Mouse (Mus musculus) CH12.LX (cell line): ENCODE measurements around the gene Rims3. TPM values are rescaled to one million over a fixed set of nuclear protein-coding genes. Genes with fewer than 3 reads are reported as not detected.

ENCODE experiments used
- DNase-seq: peaks from one replicate; pipeline ENCODE4 v3.0.0-alpha.2; 2013; ENCODE audit errors: extremely low read depth
- H3K27ac ChIP-seq: 2 replicates; pipeline ENCODE4 v1.5.1; 2012; ENCODE audit warnings: low read depth, mild to moderate bottlenecking, control low read depth, moderate library complexity; ENCODE audit not compliant: insufficient read depth
- H3K27me3 ChIP-seq: replicated peaks from 2 replicates; pipeline ENCODE3; 2012; ENCODE audit warnings: inconsistent platforms
- H3K36me3 ChIP-seq, 2 experiments: replicated peaks in 1 of 2; 2 replicates each; pipeline versions ENCODE3 to v1.6.1; 2012; ENCODE audit warnings: inconsistent platforms in 1 of 2, low read length in 1 of 2, mild to moderate bottlenecking in 1 of 2, mixed read lengths in 1 of 2, moderate library complexity in 1 of 2; ENCODE audit not compliant: control insufficient read depth in 1 of 2, insufficient read depth in 1 of 2
- H3K4me1 ChIP-seq, 2 experiments: 2 replicates each; pipeline ENCODE4 v1.6.1; 2012; ENCODE audit warnings: inconsistent platforms in 1 of 2, moderate library complexity in 1 of 2; ENCODE audit not compliant: insufficient read depth in 2 of 2, control insufficient read depth in 1 of 2
- H3K4me2 ChIP-seq: 2 replicates; pipeline ENCODE4 v1.6.1; 2012; ENCODE audit warnings: low read depth, mild to moderate bottlenecking, control low read depth; ENCODE audit not compliant: poor library complexity, insufficient read depth, severe bottlenecking
- H3K4me3 ChIP-seq, 3 experiments: fragments of 150-350 bp in 1 of 3; sonication (generic) in 1 of 3; replicated peaks in 1 of 3; 2 replicates each; pipeline versions ENCODE3 to v1.5.1; 2011 to 2012; ENCODE audit warnings: low read depth in 2 of 3, low read length in 2 of 3, mild to moderate bottlenecking in 2 of 3, moderate library complexity in 2 of 3, control low read depth in 1 of 3, improper control_type of control experiment in 1 of 3, inconsistent platforms in 1 of 3, mixed read lengths in 1 of 3; ENCODE audit not compliant: poor library complexity in 1 of 3
- H3K79me2 ChIP-seq: replicated peaks from 2 replicates; pipeline ENCODE4 v1.6.1; 2012; ENCODE audit warnings: mild to moderate bottlenecking, moderate library complexity; ENCODE audit not compliant: control insufficient read depth, poor library complexity, insufficient read depth, severe bottlenecking; ENCODE audit errors: extremely low read depth
- H3K9ac ChIP-seq: 2 replicates; pipeline ENCODE4 v1.6.1; 2012; ENCODE audit warnings: low read depth, mild to moderate bottlenecking, control low read depth, moderate library complexity; ENCODE audit not compliant: insufficient read depth
- H3K9me3 ChIP-seq: replicated peaks from 2 replicates; pipeline ENCODE3; 2012; ENCODE audit warnings: low read length, inconsistent platforms, mixed read lengths
- CHD2 ChIP-seq: IDR thresholded peaks from 2 replicates; pipeline ENCODE4 v1.6.1; 2011; ENCODE audit warnings: low read length, improper control_type of control experiment
- CTCF ChIP-seq, 2 experiments: IDR thresholded peaks in 1 of 2; conservative IDR thresholded peaks in 1 of 2; 2 replicates each; pipeline ENCODE4 v1.5.1; 2011 to 2012; ENCODE audit warnings: low read depth in 2 of 2, low read length in 2 of 2, improper control_type of control experiment in 1 of 2, inconsistent platforms in 1 of 2, mild to moderate bottlenecking in 1 of 2, moderate library complexity in 1 of 2
- E2F4 ChIP-seq: IDR thresholded peaks from 2 replicates; pipeline ENCODE4 v1.6.1; 2011; ENCODE audit warnings: low read depth, low read length, improper control_type of control experiment; ENCODE audit not compliant: insufficient replicate concordance
- ELF1 ChIP-seq: IDR thresholded peaks from 2 replicates; pipeline ENCODE4 v1.6.1; 2014; ENCODE audit warnings: low read depth, mild to moderate bottlenecking, inconsistent platforms, low read length, improper control_type of control experiment
- ETS1 ChIP-seq: conservative IDR thresholded peaks from 2 replicates; pipeline ENCODE4 v1.6.1; 2012; ENCODE audit warnings: low read depth, mild to moderate bottlenecking, inconsistent platforms, low read length, improper control_type of control experiment, moderate library complexity
- HCFC1 ChIP-seq: IDR thresholded peaks from 2 replicates; pipeline ENCODE4 v1.6.1; 2012; ENCODE audit warnings: low read depth, mild to moderate bottlenecking, inconsistent platforms, low read length, improper control_type of control experiment
- IRF4 ChIP-seq: IDR thresholded peaks from 2 replicates; pipeline ENCODE4 v1.6.1; 2014; ENCODE audit warnings: low read depth, mild to moderate bottlenecking, inconsistent platforms, low read length, improper control_type of control experiment
- KAT2A ChIP-seq: IDR thresholded peaks from 2 replicates; pipeline ENCODE4 v1.6.1; 2012; ENCODE audit warnings: low read length, improper control_type of control experiment, inconsistent platforms; ENCODE audit not compliant: insufficient replicate concordance
- MAX ChIP-seq: IDR thresholded peaks from 2 replicates; pipeline ENCODE4 v1.6.1; 2011; ENCODE audit warnings: low read length, improper control_type of control experiment
- NELFE ChIP-seq: IDR thresholded peaks from 2 replicates; pipeline ENCODE4 v1.6.1; 2011; ENCODE audit warnings: low read depth, low read length, improper control_type of control experiment
- PAX5 ChIP-seq: IDR thresholded peaks from 2 replicates; pipeline ENCODE4 v1.6.1; 2012; ENCODE audit warnings: low read length, inconsistent platforms, mixed read lengths
- POLR2A ChIP-seq: IDR thresholded peaks from 2 replicates; pipeline ENCODE4 v1.6.1; 2011; ENCODE audit warnings: low read depth, mild to moderate bottlenecking, improper control_type of control experiment, low read length
- RAD21 ChIP-seq: IDR thresholded peaks from 2 replicates; pipeline ENCODE4 v1.6.1; 2011; ENCODE audit warnings: low read depth, mild to moderate bottlenecking, low read length, improper control_type of control experiment, moderate library complexity
- RCOR1 ChIP-seq: conservative IDR thresholded peaks from 2 replicates; pipeline ENCODE4 v1.6.1; 2012; ENCODE audit warnings: low read depth, mild to moderate bottlenecking, inconsistent platforms, low read length, improper control_type of control experiment
- SIN3A ChIP-seq: IDR thresholded peaks from 2 replicates; pipeline ENCODE4 v1.6.1; 2012; ENCODE audit warnings: low read length, improper control_type of control experiment, inconsistent platforms
- UBTF ChIP-seq: IDR thresholded peaks from 2 replicates; pipeline ENCODE4 v1.6.1; 2012; ENCODE audit warnings: low read depth, mild to moderate bottlenecking, inconsistent platforms, low read length, improper control_type of control experiment, moderate library complexity
- USF1 ChIP-seq: IDR thresholded peaks from 2 replicates; pipeline ENCODE4 v1.6.1; 2014; ENCODE audit warnings: low read depth, mild to moderate bottlenecking, inconsistent platforms, low read length, improper control_type of control experiment
- USF2 ChIP-seq: conservative IDR thresholded peaks from 2 replicates; pipeline ENCODE4 v1.6.1; 2011; ENCODE audit warnings: low read depth, low read length, improper control_type of control experiment
- ZKSCAN1 ChIP-seq: IDR thresholded peaks from 2 replicates; pipeline ENCODE4 v1.6.1; 2012; ENCODE audit warnings: low read depth, inconsistent platforms, low read length, improper control_type of control experiment, borderline replicate concordance
- dilution Hi-C: fragments of 300-500 bp; cut with MboI; formaldehyde crosslinking; loops from 2 replicates; pipeline ENCODE4 v1.14.3; 2020; ENCODE audit warnings: low sequenced_read_pairs; ENCODE audit not compliant: extremely low pct_unique_long_range_greater_than_20kb, extremely low pct_ligation_motif_present
- in situ Hi-C: fragments of 300-500 bp; cut with MboI; formaldehyde crosslinking; loops from 3 replicates; pipeline ENCODE4 v1.14.3; 2019; ENCODE audit warnings: low sequenced_read_pairs, low pct_ligation_motif_present, low pct_unique_long_range_greater_than_20kb, mixed read lengths
- polyA plus RNA-seq: library from polyadenylated mRNA; unstranded; fragments of >175 nt; gene quantifications from 2 replicates; pipeline ENCODE4 v1.2.1, GENCODE M21; 2012; ENCODE audit warnings: low read depth; ENCODE audit not compliant: insufficient read length
- total RNA-seq, 2 experiments: library from RNA; depleted of rRNA; stranded (reverse); fragments of 300-350 nt in 1 of 2; fragments of >200 nt in 1 of 2; gene quantifications; 2 replicates each; pipeline ENCODE4 v1.2.3; 2012 to 2014

Gene Rims3
- total and polyA plus RNA-seq, 3 experiments = 0.05 to 0.17 (median 0.13) TPM

DNA sequence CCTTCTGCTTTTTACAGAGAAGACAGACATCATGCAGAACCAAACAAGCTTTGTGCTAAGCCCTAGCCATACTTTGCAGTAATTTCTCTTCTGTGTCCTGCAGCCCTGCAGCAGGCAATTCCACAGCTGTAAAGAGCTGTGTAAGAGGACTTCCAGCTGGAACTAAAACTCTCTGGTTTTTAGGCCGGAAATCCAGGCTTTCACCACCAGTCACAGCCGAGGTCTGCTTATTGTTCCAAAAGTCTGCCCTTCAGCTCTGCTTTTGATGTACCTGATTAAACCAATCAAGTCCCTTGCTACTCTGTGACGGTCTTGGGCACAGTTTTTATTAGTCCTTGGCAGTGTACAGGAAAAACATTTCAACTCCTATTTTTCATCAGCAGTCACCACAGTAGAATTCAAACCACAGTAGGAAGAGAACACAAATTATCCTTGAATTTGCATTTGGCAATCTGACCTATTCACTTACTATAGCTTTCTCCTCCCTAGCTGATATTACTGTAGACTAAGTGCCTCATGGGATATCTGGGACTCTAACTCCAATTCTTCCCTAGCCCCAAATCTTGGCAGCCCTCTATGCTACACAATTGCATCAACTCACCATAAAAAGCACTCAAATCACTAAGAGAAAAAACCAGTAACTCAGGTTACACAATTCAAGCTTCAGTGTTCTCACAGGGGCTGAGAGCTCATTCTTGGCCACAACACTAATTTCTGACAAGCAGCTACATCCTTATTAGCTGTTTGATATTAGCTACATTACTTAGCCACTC is 37.4 kb upstream of the Rims3 start:
- dilution Hi-C loops = no loop called here
- no peak overlapping the region for H3K4me2 ChIP-seq
- peaks cover 9 to 85% of the 10 kb centered on the region in 2 experiments; a peak in 3 of 4 replicates for H3K4me1 ChIP-seq

GRCm38 (mm10) chr4:120817951-120818350 is 36.7 kb upstream of the Rims3 start:
- Histone ChIP-seq H3K4me1 (peaks cover 9 to 86% of the 10 kb centered on the region in 2 experiments), H3K27ac (no peak overlapping the region), H3K27me3 (no peaks in the 10 kb centered on the region), H3K9me3 (no peaks in the 10 kb centered on the region), H3K79me2 (peaks cover 81% of the 10 kb centered on the region), H3K4me3 (no peak overlapping the region), H3K4me2 (no peak overlapping the region), H3K9ac (no peak overlapping the region), H3K36me3 (peaks cover 0 to under 1% of the 10 kb centered on the region in 2 experiments)
- no peak for TF ChIP-seq NELFE
- no peak for TF ChIP-seq HCFC1
- TF ChIP-seq KAT2A = no peak
- TF ChIP-seq USF2 = no peak
- TF ChIP-seq ZKSCAN1 = no peak
- TF ChIP-seq ETS1 = no peak
- no peak for TF ChIP-seq UBTF
- no peak for TF ChIP-seq CHD2
- no peak for TF ChIP-seq SIN3A
- no peak for TF ChIP-seq RCOR1
- no peak for TF ChIP-seq PAX5
- dilution Hi-C loops = no loop called here
- in situ Hi-C loops = no loop called here
- DNase-seq = no peak

More for the DNA sequence above, 37.4 kb upstream of the Rims3 start:
- in situ Hi-C loops = no loop called here
- Histone ChIP-seq H3K27me3 (no peaks in the 10 kb centered on the region), H3K4me3 (no peak overlapping the region), H3K9ac (no peak overlapping the region), H3K27ac (no peak overlapping the region), H3K79me2 (peaks cover 81% of the 10 kb centered on the region), H3K36me3 (no peaks in the 10 kb centered on the region), H3K9me3 (no peaks in the 10 kb centered on the region)
- TF ChIP-seq NELFE (no peak), POLR2A (no peak)
- no peak for DNase-seq

DNA sequence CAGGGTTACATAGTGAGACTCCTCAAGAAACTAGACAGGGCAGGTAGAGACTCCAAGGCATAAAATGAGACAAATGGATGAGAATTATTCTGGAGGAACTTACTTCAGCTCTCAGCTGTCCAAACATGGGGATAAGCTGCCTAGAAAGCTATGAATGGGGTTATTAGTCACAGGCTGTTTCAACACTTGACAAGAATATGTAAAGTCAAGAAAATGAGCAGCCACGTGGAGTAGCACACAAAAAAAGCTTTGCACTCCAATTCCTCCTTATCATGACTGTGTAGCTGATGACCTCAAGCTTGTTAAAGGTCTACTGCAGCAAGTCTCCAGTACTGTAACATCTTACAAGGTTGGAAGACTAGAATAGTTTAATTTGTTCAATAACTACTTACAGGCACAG is 35.3 kb upstream of the Rims3 start:
- Histone ChIP-seq H3K9ac (no peak overlapping the region), H3K4me1 (peaks cover 14 to 88% of the 10 kb centered on the region in 2 experiments), H3K36me3 (peaks cover 0 to 3% of the 10 kb centered on the region in 2 experiments), H3K79me2 (peaks cover 83% of the 10 kb centered on the region), H3K4me2 (0 out of 2 replicates have a peak overlapping the region, but pooled peaks have one; percentile 55), H3K4me3 (no peak overlapping the region), H3K27ac (peak overlapping the region; percentile 53), H3K9me3 (no peaks in the 10 kb centered on the region), H3K27me3 (no peaks in the 10 kb centered on the region)
- peak; percentile 31 for DNase-seq
- dilution Hi-C loops = no loop called here
- in situ Hi-C loops = no loop called here
- TF ChIP-seq RAD21 (no peak), USF1 (no peak), CTCF (conservative IDR thresholded peaks at IDR 0.05 in 1 of 2, IDR thresholded peaks at IDR 0.05 in 1 of 2; ENCODE audit: low read depth in 2 of 2, low read length in 2 of 2) (no peak), IRF4 (no peak), ELF1 (no peak), MAX (no peak), SIN3A (no peak), RCOR1 (no peak), E2F4 (no peak)
